Mouse (Mus musculus): ENCODE data around the gene Pnliprp1.

The Pnliprp1 gene

DNA sequence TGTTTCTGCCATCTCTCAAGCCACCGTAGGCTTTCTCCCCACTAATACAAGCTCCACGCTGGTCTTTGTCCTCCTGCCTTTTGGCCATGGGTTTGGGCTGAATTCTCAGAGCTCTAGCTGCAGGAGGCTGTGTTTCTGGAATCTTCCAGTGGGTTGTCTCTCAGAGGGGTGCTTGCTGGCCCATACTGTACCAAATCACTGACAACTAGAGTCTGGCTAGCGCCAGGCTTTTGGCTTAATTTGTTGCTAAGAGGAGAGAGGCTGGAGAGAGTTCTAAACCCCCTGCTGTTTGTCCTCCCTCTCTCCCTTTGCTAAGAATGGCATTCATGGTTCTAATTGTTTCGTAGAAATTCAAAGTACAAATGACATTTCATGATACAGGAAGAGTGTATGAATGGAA, 52.9 kb downstream of the Pnliprp1 start:
- DNase-seq: no peak

DNA sequence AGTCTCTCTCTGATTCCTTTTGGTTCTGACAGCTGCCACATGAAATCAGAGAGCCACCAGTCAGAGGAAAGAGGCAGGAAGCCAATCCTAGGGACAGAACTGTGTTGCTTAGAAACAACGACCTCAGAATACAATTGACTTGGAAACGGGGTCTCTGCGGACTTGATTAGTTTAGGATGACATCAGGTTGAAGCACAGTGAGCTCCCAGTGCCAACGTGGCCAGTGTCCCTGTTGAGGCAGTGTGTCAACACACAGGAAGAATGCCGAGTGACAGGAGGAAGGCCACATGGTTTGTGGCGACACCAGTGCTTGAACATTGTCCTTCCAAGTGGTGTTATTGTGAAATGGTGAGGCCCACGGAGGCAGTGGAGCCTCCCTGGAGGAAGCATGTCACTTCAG, 55.3 kb downstream of the Pnliprp1 start:
- no peak for DNase-seq

DNA sequence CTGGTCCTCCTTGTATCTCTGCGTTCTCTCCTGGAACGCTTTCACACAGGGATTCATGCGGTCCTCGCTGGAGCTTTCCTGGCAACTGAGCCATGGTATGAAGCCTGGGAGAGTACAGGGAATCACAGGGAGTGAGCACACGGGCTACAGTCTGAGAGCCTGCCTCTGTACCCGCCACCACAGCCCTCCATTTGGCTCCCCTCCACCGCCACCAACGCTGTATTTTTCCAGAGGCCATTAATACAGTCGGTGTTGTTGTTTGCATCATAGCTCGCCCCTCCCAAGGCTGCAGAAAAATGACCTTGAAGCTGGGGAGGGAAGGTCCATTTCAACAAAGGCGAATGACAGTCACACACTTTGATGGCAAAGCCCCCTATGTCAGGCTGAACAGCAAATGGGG, 60.5 kb downstream of the Pnliprp1 start:
- no peak for DNase-seq

Data from thymus, postnatal 36 days (tissue).